Mouse (Mus musculus): Measurements from ENCODE around the gene Aebp2.
"Not testable (repeated sequence)": the region's sequence is repeated elsewhere in the genome, so short reads cannot be mapped to it uniquely, and the experiment has no call there.

GRCm38 (mm10) chr6:140662697-140663096 is 40.2 kb downstream of the Aebp2 start:
- TF ChIP-seq CTCF (IDR thresholded peaks at IDR 0.05; ENCODE audit: low read depth), result peak; percentile 44
- not testable (repeated sequence) for TF ChIP-seq EP300 (IDR thresholded peaks at IDR 0.05; ENCODE audit: low read depth)
